Mouse (Mus musculus): Measurements from ENCODE around the gene Ap1g1.
"Not testable (repeated sequence)": the region's sequence is repeated elsewhere in the genome, so short reads cannot be mapped to it uniquely, and the experiment has no call there.

Ap1g1 gene

GRCm38 (mm10) chr8:109778280-109778977 lies at the start of gene Ap1g1:
Ap1g1 (plus strand) TSS chr8:109778554.
- DNase-seq = peak; percentile 97 to 98

GRCm38 (mm10) chr8:109731012-109731411 lies 47.3 kb upstream of the Ap1g1 start:
- no peak for DNase-seq

- DNase-seq = peak in 1 of 2 experiments; percentile 21
Observed at GRCm38 (mm10) chr8:109734018-109734417, 44.3 kb upstream of the Ap1g1 start.

- peak in 1 of 2 experiments; percentile 30 for DNase-seq
Observed at GRCm38 (mm10) chr8:109736819-109737218, 41.5 kb upstream of the Ap1g1 start.

- DNase-seq = peak; percentile 90
Observed at GRCm38 (mm10) chr8:109737237-109738048, 40.9 kb upstream of the Ap1g1 start, which contains the start of gene Atxn1l. Atxn1l (minus strand) TSS chr8:109737739.

GRCm38 (mm10) chr8:109738049-109738380 lies 40.3 kb upstream of the Ap1g1 start:
- DNase-seq = no peak

GRCm38 (mm10) chr8:109747468-109748199 lies 30.7 kb upstream of the Ap1g1 start:
- DNase-seq = no peak

GRCm38 (mm10) chr8:109750274-109750673 lies 28.1 kb upstream of the Ap1g1 start:
- no peak for DNase-seq

- DNase-seq = peak; percentile 43 to 61
Observed at GRCm38 (mm10) chr8:109750699-109751098, 27.7 kb upstream of the Ap1g1 start.

GRCm38 (mm10) chr8:109751731-109752485 lies 26.4 kb upstream of the Ap1g1 start:
- DNase-seq = peak; percentile 43 to 63

GRCm38 (mm10) chr8:109754696-109755095 lies 23.7 kb upstream of the Ap1g1 start:
- DNase-seq = no peak

GRCm38 (mm10) chr8:109755554-109755953 lies 22.8 kb upstream of the Ap1g1 start:
- DNase-seq = not testable (repeated sequence)

- no peak for DNase-seq
Observed at GRCm38 (mm10) chr8:109756849-109757248, 21.5 kb upstream of the Ap1g1 start.

- DNase-seq = no peak
Observed at GRCm38 (mm10) chr8:109759426-109759825, 18.9 kb upstream of the Ap1g1 start.

GRCm38 (mm10) chr8:109760221-109760620 lies 18.1 kb upstream of the Ap1g1 start:
- DNase-seq = peak; percentile 61 to 66

GRCm38 (mm10) chr8:109764031-109764430 lies 14.3 kb upstream of the Ap1g1 start:
- DNase-seq = no peak

- DNase-seq = no peak
Observed at GRCm38 (mm10) chr8:109766081-109766480, 12.3 kb upstream of the Ap1g1 start.

GRCm38 (mm10) chr8:109773154-109773553 lies 5.2 kb upstream of the Ap1g1 start:
- DNase-seq = no peak

- DNase-seq = no peak
Observed at GRCm38 (mm10) chr8:109777851-109778250, 503 bp upstream of the Ap1g1 start.

GRCm38 (mm10) chr8:109778993-109779421 lies 653 bp downstream of the Ap1g1 start:
- DNase-seq = peak; percentile 42 to 64

GRCm38 (mm10) chr8:109779431-109780228 lies 1.3 kb downstream of the Ap1g1 start:
- no peak for DNase-seq

- no peak for DNase-seq
Observed at GRCm38 (mm10) chr8:109780548-109780947, 2.2 kb downstream of the Ap1g1 start.
